Mouse (Mus musculus) 3134 (cell line): ENCODE data around the gene Bcap31.
"Not testable (repeated sequence)": the region's sequence is repeated elsewhere in the genome, so short reads cannot be mapped to it uniquely, and the experiment has no call there.

Experiments used
- DNase-seq: peaks from one replicate; pipeline ENCODE4 v3.0.0-alpha.2; 2011; ENCODE audit warnings: low spot score; ENCODE audit not compliant: insufficient read length; ENCODE audit errors: extremely low read depth

The Bcap31 gene

GRCm38 (mm10) chrX:73716109-73716661 lies at the start of gene Bcap31, which contains the start of gene Abcd1:
Gene Bcap31 (minus strand): TSS chrX:73716175.
Gene Abcd1 (plus strand): TSS chrX:73716597.
- DNase-seq = peak; percentile 95

DNA sequence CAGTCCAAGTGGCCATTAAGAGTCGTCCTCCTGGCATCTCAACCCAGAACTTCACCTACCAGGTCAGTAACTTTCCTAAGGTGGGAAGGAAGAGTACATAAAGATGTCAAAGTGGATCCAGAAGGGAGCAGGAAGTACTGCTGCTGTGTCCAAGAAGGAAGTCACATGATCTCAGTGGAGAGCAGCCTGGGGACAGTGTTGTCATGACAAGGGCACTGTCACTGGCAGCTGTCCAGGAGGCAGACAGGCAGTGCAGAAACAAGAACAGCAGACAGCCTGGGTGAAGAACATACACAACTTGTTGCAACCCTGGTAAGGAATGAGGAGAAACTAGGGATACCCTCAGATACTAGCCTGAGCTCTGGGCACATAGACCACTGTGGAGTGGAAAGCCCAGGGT lies 49.3 kb upstream of the Bcap31 start:
- peak; percentile 30 for DNase-seq

- DNase-seq = peak; percentile 79
These were observed 42.8 kb upstream of the Bcap31 start for GRCm38 (mm10) chrX:73758611-73759290.

- DNase-seq = no peak
These were observed 40.6 kb upstream of the Bcap31 start, which contains the start of gene Plxnb3 for GRCm38 (mm10) chrX:73756334-73757140. Gene Plxnb3 (plus strand): TSS chrX:73757090.

- no peak for DNase-seq
These were observed 33.0 kb upstream of the Bcap31 start for GRCm38 (mm10) chrX:73748977-73749376.

DNA sequence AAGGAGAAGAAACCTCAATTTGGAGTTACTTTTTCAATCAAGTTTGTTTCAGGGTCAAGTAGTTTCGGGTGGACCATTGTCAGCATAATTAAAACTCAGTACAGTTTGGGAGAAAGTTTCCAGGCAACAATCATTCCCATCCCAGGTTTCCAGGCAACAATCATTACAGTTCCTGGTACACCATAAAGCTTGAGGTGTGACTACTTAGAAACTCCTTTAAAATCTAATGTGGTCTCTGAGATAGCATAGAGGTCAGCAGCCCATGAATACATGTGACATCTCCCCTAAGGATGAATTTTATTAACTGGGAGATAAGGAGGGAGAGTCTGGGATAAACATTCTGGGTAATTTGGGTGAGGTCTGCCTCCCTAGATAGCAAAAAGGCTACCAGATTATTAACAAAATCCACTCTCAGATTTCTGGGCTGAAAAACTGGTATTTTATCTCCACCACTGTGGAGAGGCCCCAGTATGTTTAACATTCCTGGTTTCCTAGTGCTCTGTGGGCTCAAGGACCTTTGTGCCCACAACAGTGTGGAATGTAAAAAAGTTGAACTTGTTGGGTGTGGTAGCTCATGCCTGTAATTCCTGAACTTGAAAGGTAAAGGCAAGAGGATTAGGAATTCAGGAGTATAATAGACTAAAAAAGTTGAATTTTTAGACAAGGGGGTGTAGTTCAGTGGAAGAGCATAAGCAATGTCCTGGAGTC lies 29.0 kb upstream of the Bcap31 start:
- no peak for DNase-seq

GRCm38 (mm10) chrX:73739841-73740240 lies 23.9 kb upstream of the Bcap31 start:
- DNase-seq = not testable (repeated sequence)

GRCm38 (mm10) chrX:73739151-73739550 lies 23.2 kb upstream of the Bcap31 start:
- no peak for DNase-seq

GRCm38 (mm10) chrX:73738155-73738554 lies 22.2 kb upstream of the Bcap31 start:
- no peak for DNase-seq

GRCm38 (mm10) chrX:73730908-73731307 lies 14.9 kb upstream of the Bcap31 start:
- DNase-seq = no peak

- peak; percentile 18 for DNase-seq
These were observed 2.8 kb upstream of the Bcap31 start for GRCm38 (mm10) chrX:73718686-73719362.

GRCm38 (mm10) chrX:73718271-73718670 lies 2.3 kb upstream of the Bcap31 start:
- peak; percentile 46 for DNase-seq

GRCm38 (mm10) chrX:73717667-73718066 lies 1.7 kb upstream of the Bcap31 start:
- no peak for DNase-seq

DNA sequence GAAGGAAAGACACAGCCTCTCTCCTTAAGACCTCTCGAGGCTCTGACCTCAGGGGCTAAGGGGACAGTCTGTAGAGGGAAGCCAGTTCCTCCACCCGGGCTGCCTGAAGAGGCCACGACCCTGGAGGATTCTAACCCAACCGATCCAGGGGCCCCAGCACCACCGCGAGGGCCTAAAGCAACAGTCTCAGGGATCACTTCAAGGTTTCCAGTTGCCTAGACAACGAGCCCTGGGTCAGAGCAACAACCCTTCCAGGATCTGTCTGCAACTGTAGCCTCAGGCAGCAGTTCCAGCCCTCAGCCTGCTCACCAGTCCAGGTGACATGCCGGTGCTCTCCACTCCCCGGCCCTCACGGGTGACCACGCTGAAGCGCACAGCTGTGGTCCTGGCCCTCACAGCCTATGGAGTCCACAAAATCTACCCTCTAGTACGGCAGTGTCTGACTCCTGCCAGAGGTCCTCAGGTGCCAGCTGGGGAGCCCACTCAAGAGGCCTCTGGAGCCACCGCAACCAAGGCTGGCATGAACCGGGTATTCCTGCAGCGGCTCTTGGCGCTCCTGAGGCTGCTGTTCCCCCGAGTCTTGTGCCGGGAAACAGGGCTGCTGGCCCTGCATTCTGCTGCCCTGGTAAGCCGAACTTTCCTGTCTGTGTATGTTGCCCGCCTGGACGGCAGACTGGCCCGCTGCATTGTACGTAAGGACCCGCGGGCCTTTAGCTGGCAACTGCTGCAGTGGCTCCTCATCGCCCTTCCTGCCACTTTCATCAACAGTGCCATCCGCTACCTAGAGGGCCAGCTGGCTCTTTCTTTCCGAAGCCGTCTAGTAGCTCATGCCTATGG lies 952 bp upstream of the Bcap31 start:
- no peak for DNase-seq

DNA sequence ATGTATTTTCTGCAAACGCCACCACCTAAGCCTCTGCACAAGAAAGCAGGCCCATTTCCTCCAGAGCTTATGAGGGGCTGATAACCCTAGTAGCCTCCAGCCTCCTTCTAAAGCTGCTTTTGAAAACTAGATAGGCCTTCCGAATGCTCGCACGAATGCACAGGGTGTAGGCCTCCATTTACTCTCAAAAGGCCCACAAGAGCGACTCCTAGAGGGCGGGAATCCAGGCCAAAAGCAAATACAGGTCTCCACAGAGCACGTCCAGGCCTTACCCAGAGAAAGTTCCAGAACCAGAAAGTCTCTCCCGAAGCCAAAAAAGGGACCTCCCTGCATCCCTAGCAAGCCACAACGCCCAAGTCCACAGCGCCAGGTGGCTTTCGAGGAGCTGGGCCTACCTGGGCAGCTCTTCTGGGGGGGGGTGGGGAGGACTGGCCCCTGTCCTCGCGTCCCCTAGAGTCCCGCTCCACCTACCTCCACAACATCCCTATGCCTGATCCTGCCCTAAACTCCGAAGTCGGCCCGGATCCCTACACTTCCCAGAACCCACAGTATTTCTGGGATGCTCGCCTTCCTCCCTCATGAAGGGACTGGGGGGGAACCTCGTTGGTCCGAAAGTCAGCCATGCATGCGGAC lies 383 bp downstream of the Bcap31 start:
- no peak for DNase-seq

- no peak for DNase-seq
These were observed 15.5 kb downstream of the Bcap31 start for GRCm38 (mm10) chrX:73700472-73700871.

DNA sequence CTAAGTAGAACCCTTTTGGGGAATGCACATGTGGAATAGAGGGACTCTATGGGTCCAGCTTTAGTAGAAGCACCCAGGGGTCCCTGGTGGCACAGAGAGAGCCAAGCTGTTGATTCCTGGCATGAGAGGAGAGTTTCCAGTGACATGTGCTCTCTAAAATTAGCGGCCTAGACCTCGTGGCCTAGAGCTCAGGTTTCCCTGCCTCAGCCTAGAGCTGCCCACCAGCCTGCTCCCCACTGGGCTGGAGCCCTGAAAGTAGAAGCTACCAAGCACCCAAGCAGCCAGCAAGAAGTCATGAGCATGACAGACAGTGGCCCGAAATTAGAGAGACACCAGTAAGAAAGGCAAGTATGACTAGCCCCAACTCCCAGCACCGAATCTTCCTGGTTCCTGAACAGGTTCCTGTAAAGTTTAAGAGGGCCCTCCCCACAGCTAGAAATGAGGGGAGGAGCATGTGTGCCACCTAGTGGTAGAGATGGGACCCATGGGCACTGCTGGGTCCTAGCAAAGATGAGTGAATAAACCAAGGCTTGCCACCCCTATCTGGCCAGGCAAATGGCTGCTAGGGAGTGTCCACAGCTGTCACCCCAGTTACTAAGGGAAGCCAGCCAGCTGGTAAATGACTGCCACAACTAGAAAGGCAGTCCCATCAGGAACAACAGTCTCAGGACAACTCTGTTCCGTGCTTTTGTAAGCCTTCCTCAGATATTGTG lies 24.9 kb downstream of the Bcap31 start:
- DNase-seq = peak; percentile 23

DNA sequence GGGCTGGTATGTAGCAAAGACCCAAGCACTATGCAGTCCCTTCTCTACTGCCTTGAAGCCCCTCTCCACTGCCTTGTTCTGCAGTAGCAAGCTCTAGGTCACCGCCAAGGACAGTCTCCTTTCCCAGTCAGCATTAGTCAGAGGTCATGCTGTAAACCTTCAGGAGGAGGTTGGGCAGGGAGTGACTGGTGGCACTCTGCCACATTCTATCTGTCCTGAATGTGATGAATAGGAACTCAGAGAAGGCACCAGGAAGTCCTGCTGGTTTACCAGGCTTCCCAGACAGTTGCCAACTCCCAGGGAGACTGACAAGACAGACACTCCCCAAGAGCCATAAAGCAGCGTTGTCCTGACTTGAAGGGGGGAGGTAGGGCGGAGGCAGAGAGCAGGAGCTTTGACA lies 30.3 kb downstream of the Bcap31 start:
- peak; percentile 59 for DNase-seq
